Comparison of ENCODE assay signal across 17 mouse cellular contexts in the genomic region with DNA sequence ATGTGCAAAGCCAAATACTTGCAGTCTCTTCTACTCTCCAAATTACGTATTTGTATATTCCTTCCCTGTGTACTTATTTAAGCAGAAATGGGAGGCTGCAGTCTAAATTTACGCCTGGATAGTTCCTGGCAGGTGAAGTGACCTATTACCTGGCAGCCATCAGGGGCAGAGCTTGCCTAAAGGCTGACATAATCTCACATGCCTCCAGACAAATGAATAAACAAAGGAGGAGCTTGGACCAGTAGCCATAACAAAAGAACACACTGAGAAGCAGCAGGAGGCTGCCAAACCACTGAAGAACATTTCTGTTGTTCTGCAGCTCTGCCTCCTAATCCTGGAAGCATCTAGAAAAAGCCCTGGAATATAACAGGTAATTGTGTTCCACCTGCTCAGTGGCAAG. TPM values are rescaled to one million over a fixed set of nuclear protein-coding genes. Genes with fewer than 3 reads are reported as not detected.
DNase-seq lines count a peak whose midpoint lies in the region; ATAC-seq lines count a peak whose summit lies in the region.
"Had no signal": no experiment of that assay in that cellular context is flagged by ENCODE, and none has a peak within 500 bp of the region (broad histone marks: within the 10 kb centered on the region; RNA-seq: fewer than 3 reads in every experiment).

No protein-coding gene starts in this region.

- no peak overlapping the region for H3K4me3 ChIP-seq in kidney, embryonic 15.5 days (replicated peaks)
- H3K4me3 ChIP-seq in forebrain, embryonic 12.5 days (replicated peaks) = no peak overlapping the region
- H3K4me3 ChIP-seq: embryonic facial prominence, embryonic 13.5 days; hindbrain, embryonic 12.5 days had no signal

- H3K27ac ChIP-seq in kidney, embryonic 15.5 days = peak overlapping the region; percentile 18; the same call in 1 of the 2 replicates
- H3K27ac ChIP-seq in forebrain, embryonic 12.5 days = no peak overlapping the region
- H3K27ac ChIP-seq: embryonic facial prominence, embryonic 13.5 days; hindbrain, embryonic 12.5 days had no signal

- H3K27me3 ChIP-seq in kidney, embryonic 15.5 days = no peaks in the 10 kb centered on the region
- no peaks in the 10 kb centered on the region for H3K27me3 ChIP-seq in forebrain, embryonic 12.5 days
- H3K27me3 ChIP-seq: embryonic facial prominence, embryonic 13.5 days; hindbrain, embryonic 12.5 days had no signal

- WGBS in kidney, embryonic 15.5 days = 65% methylated on average over 2 of the region's 2 CpGs
- 77% methylated on average over 2 of the region's 2 CpGs for WGBS in forebrain, embryonic 12.5 days

- no peak for ATAC-seq in kidney, embryonic 15.5 days (replicated peaks; ENCODE audit: low FRiP score)
- ATAC-seq in forebrain, embryonic 12.5 days (ENCODE audit: low FRiP score) = no peak
- ATAC-seq: forebrain, postnatal 0 days; midbrain, embryonic 16.5 days had no signal

- peak; percentile 9 for DNase-seq in cerebellum, adult 9-11 months
- no peak for DNase-seq in cerebellum, postnatal 36 days
- DNase-seq in ovary, adult 18-20 months (ENCODE audit: low spot score) = peak; percentile 45
- DNase-seq in ovary, postnatal 10 days (ENCODE audit: low spot score) = no peak
- DNase-seq in T-cell, adult 2 months (ENCODE audit: low spot score) = no peak
- DNase-seq: adrenal gland, postnatal 10 days; cerebellum, adult 11 months; forebrain, postnatal 0 days; layer of hippocampus, postnatal 36 days; lung, postnatal 10 days; right cerebral cortex, postnatal 4 days had no signal

- H3K4me2 ChIP-seq in kidney, embryonic 15.5 days = no peak overlapping the region
- H3K4me2 ChIP-seq in forebrain, embryonic 12.5 days = no peak overlapping the region
- H3K4me2 ChIP-seq: embryonic facial prominence, embryonic 13.5 days; heart, embryonic 11.5 days; hindbrain, embryonic 12.5 days had no signal

- H3K9me3 ChIP-seq in kidney, embryonic 15.5 days (replicated peaks) = no peaks in the 10 kb centered on the region
- H3K9me3 ChIP-seq in forebrain, embryonic 12.5 days = no peaks in the 10 kb centered on the region
- H3K9me3 ChIP-seq: embryonic facial prominence, embryonic 13.5 days; hindbrain, embryonic 12.5 days had no signal

- H3K36me3 ChIP-seq in kidney, embryonic 15.5 days = no peaks in the 10 kb centered on the region
- H3K36me3 ChIP-seq in forebrain, embryonic 12.5 days (replicated peaks) = no peaks in the 10 kb centered on the region
- H3K36me3 ChIP-seq: embryonic facial prominence, embryonic 13.5 days; hindbrain, embryonic 12.5 days had no signal

- H3K4me1 ChIP-seq in kidney, embryonic 15.5 days = 0 out of 2 replicates have a peak, but pooled peaks cover 3% of the 10 kb centered on the region
- no peaks in the 10 kb centered on the region for H3K4me1 ChIP-seq in forebrain, embryonic 12.5 days
- H3K4me1 ChIP-seq: embryonic facial prominence, embryonic 13.5 days; hindbrain, embryonic 12.5 days had no signal

- H3K9ac ChIP-seq in kidney, embryonic 15.5 days = no peak overlapping the region
- H3K9ac ChIP-seq in forebrain, embryonic 12.5 days = no peak overlapping the region
- H3K9ac ChIP-seq: embryonic facial prominence, embryonic 13.5 days; forebrain, postnatal 0 days; hindbrain, embryonic 12.5 days had no signal

RNA-seq across cellular contexts. Expression of gene Edn1, which starts 38.2 kb away (rescaled TPM):
- polyA plus RNA-seq in kidney, embryonic 15.5 days (2015; fragmentation: Nextera tagmentation; extraction: Ambion mirVana) = 2.4 and 2.6 TPM in 2 replicates
- polyA plus RNA-seq in forebrain, embryonic 12.5 days (2016; fragmentation: Nextera tagmentation; extraction: Ambion mirVana) = 0.62 and 1.5 TPM in 2 replicates

Comparison
In these comparisons a context has a peak if more than half of its experiments do, and no peak if none do; other contexts are left out.
1. DNase-seq: peak in cerebellum, adult 9-11 months (single experiment) and ovary, adult 18-20 months (single experiment); none in cerebellum, postnatal 36 days (0 of 2), ovary, postnatal 10 days (single experiment) and T-cell, adult 2 months (single experiment).